Comparison of ENCODE assay signal across 9 mouse cellular contexts in the genomic region with DNA sequence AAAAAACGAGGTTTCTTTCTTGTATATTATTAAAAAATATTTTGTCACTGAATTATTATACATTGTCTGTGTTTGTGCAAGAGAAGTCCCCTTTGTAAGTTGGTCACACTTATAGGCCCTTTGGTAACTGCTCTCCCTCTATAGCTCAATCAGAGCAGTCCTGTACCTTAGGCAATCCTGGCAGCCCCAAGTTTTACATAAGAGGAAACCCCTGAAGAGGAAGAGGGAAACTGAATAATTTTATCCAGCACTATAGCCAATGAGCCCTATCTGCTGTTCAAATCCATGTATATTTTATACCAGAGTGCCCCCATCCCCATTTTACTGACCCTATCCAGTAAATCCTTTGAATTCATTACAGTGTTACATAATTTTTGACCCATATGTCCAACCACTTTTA. TPM values are rescaled to one million over a fixed set of nuclear protein-coding genes. Genes with fewer than 3 reads are reported as not detected.
A peak's percentile ranks its signal among the peaks of the same experiment; 100 is the strongest.
DNase-seq lines count a peak whose midpoint lies in the region; ATAC-seq and TF ChIP-seq lines count a peak whose summit lies in the region.
"Had no signal": no experiment of that assay in that cellular context is flagged by ENCODE, and none has a peak within 500 bp of the region (broad histone marks: within the 10 kb centered on the region; RNA-seq: fewer than 3 reads in every experiment).

No protein-coding gene starts in this region.

- no peak for TF ChIP-seq CTCF in heart, adult 2 months (IDR thresholded peaks at IDR 0.05)

- DNase-seq in heart, adult 2 months: no peak
- DNase-seq in heart, postnatal 14 days: no peak
- DNase-seq in lung, postnatal 10 days: no peak
- no peak for DNase-seq in retina, postnatal 1 day
- no peak for DNase-seq in left cerebral cortex, adult 18-20 months (ENCODE audit: low spot score in 2 of 2)
- DNase-seq: cerebellum, adult 2 months had no signal

- TF ChIP-seq POLR2A in heart, adult 2 months (IDR thresholded peaks at IDR 0.05; ENCODE audit: insufficient read depth, low read depth, low read length): no peak

- peaks cover 2% of the 10 kb centered on the region for H3K79me2 ChIP-seq in heart, adult 2 months (replicated peaks; ENCODE audit: control insufficient read depth, insufficient read depth, low read length)

- H3K36me3 ChIP-seq in heart, adult 2 months (ENCODE audit: control insufficient read depth, insufficient read depth, low read length): peaks cover 3% of the 10 kb centered on the region
- H3K36me3 ChIP-seq in lung, embryonic 15.5 days: no peaks in the 10 kb centered on the region
- no peaks in the 10 kb centered on the region for H3K36me3 ChIP-seq in hindbrain, embryonic 16.5 days (ENCODE audit: control insufficient read depth, insufficient read depth, low read length)
- H3K36me3 ChIP-seq in neural tube, embryonic 12.5 days: no peaks in the 10 kb centered on the region

- H3K4me1 ChIP-seq in heart, adult 2 months (ENCODE audit: control insufficient read depth, insufficient read depth, low read length): peaks cover 8% of the 10 kb centered on the region
- H3K4me1 ChIP-seq in lung, embryonic 15.5 days: peaks cover 21% of the 10 kb centered on the region
- peaks cover 9% of the 10 kb centered on the region for H3K4me1 ChIP-seq in hindbrain, embryonic 16.5 days (ENCODE audit: control insufficient read depth, insufficient read depth, low read depth, low read length)
- peaks cover 11% of the 10 kb centered on the region; the same call in 1 of the 2 replicates for H3K4me1 ChIP-seq in neural tube, embryonic 12.5 days

- H3K9me3 ChIP-seq in lung, embryonic 15.5 days: no peaks in the 10 kb centered on the region
- no peaks in the 10 kb centered on the region for H3K9me3 ChIP-seq in hindbrain, embryonic 16.5 days (ENCODE audit: control insufficient read depth, low read length)
- H3K9me3 ChIP-seq in neural tube, embryonic 12.5 days: no peaks in the 10 kb centered on the region

- TF ChIP-seq EP300 in heart, adult 2 months (IDR thresholded peaks at IDR 0.05; ENCODE audit: insufficient read depth, low read depth, low read length): no peak

- H3K27me3 ChIP-seq in heart, adult 2 months (ENCODE audit: control insufficient read depth, insufficient read depth, low read length): no peaks in the 10 kb centered on the region
- no peaks in the 10 kb centered on the region for H3K27me3 ChIP-seq in lung, embryonic 15.5 days
- H3K27me3 ChIP-seq in hindbrain, embryonic 16.5 days (replicated peaks; ENCODE audit: control insufficient read depth, insufficient read depth, low read length): no peaks in the 10 kb centered on the region
- H3K27me3 ChIP-seq in neural tube, embryonic 12.5 days (replicated peaks): no peaks in the 10 kb centered on the region

- H3K4me3 ChIP-seq in heart, adult 2 months: peak overlapping the region; percentile 66
- H3K4me3 ChIP-seq in lung, embryonic 15.5 days: peak overlapping the region; percentile 18; the same call in 1 of the 2 replicates
- H3K4me3 ChIP-seq in hindbrain, embryonic 16.5 days (ENCODE audit: low read length): peak overlapping the region; percentile 14
- H3K4me3 ChIP-seq in neural tube, embryonic 12.5 days: 0 out of 2 replicates have a peak overlapping the region, but pooled peaks have one; percentile 0

- ATAC-seq in lung, embryonic 15.5 days (ENCODE audit: borderline replicate concordance, extremely low read depth, low FRiP score, low TSS enrichment): no peak
- ATAC-seq in hindbrain, embryonic 16.5 days: no peak
- ATAC-seq in neural tube, embryonic 12.5 days (ENCODE audit: low FRiP score, low read depth): no peak

- peak overlapping the region; percentile 98 for H3K27ac ChIP-seq in heart, adult 2 months
- no peak overlapping the region for H3K27ac ChIP-seq in lung, embryonic 15.5 days
- 0 out of 2 replicates have a peak overlapping the region, but pooled peaks have one; percentile 20 for H3K27ac ChIP-seq in hindbrain, embryonic 16.5 days (ENCODE audit: low read depth, low read length)
- no peak overlapping the region for H3K27ac ChIP-seq in neural tube, embryonic 12.5 days

- intact Hi-C loops in heart, adult 2 months (cut with DNase I): loop anchor here (5.0 to 10.0 kb wide), 3 partner anchors 51 to 1654 kb away; no protein-coding TSS in a partner anchor
- intact Hi-C loops in heart, postnatal 14 days (cut with DNase I): loop anchor here (2.0 to 10.0 kb wide), 4 partner anchors 51 to 744 kb away; no protein-coding TSS in a partner anchor

- H3K4me2 ChIP-seq in lung, embryonic 15.5 days: peak overlapping the region; percentile 42
- peak overlapping the region; percentile 51 for H3K4me2 ChIP-seq in hindbrain, embryonic 16.5 days (ENCODE audit: low read length)
- H3K4me2 ChIP-seq in neural tube, embryonic 12.5 days (replicated peaks): peak overlapping the region; percentile 53

- no peak overlapping the region for H3K9ac ChIP-seq in heart, adult 2 months (ENCODE audit: low read depth, low read length)
- H3K9ac ChIP-seq in lung, embryonic 15.5 days: no peak overlapping the region
- no peak overlapping the region for H3K9ac ChIP-seq in hindbrain, embryonic 16.5 days (ENCODE audit: low read depth, low read length)
- no peak overlapping the region for H3K9ac ChIP-seq in neural tube, embryonic 12.5 days

- 42% methylated on average over 1 of the region's 1 CpGs for WGBS in heart, adult 2 months
- WGBS in lung, embryonic 15.5 days: 20% methylated on average over 1 of the region's 1 CpGs
- 10% methylated on average over 1 of the region's 1 CpGs for WGBS in hindbrain, embryonic 16.5 days
- 15% methylated on average over 1 of the region's 1 CpGs for WGBS in neural tube, embryonic 12.5 days

RNA-seq across cellular contexts. Expression of gene Qk, which starts 1.4 kb away (rescaled TPM):
- 100 to 1,000 TPM; 469 to 514 TPM for total RNA-seq in heart, adult 2 months (2021)
- polyA plus RNA-seq in heart, adult 2 months (2012; rRNA removed): 342 and 549 TPM in 2 replicates
- total RNA-seq in heart, postnatal 14 days (2021): 100 to 1,000 TPM; 417 to 428 TPM
- 28.5 and 33.3 TPM in 2 replicates for polyA plus RNA-seq in lung, embryonic 15.5 days (2015; fragmentation: Nextera tagmentation; extraction: Ambion mirVana)
- polyA plus RNA-seq in hindbrain, embryonic 16.5 days (2015; fragmentation: Nextera tagmentation; extraction: Ambion mirVana): 46.3 and 47.5 TPM in 2 replicates
- 45.8 TPM in 2 replicates for polyA plus RNA-seq in neural tube, embryonic 12.5 days (2016; fragmentation: Nextera tagmentation; extraction: Ambion mirVana)
- 100 to 1,000 TPM; 299 to 327 TPM for total RNA-seq in left cerebral cortex, adult 18-20 months (2021)

Comparison
In these comparisons a context has a peak if more than half of its experiments do, and no peak if none do; other contexts are left out.
1. H3K27ac ChIP-seq: peak in heart, adult 2 months (single experiment) and hindbrain, embryonic 16.5 days (single experiment); none in lung, embryonic 15.5 days (single experiment) and neural tube, embryonic 12.5 days (single experiment).
2. H3K4me3 ChIP-seq: peak in every context shown above with its lines; median percentile 66 in heart, adult 2 months; 18 in lung, embryonic 15.5 days; 14 in hindbrain, embryonic 16.5 days; 0 in neural tube, embryonic 12.5 days.
3. Peak in every context shown above with its lines, with median percentiles within 50 percentile points of each other: H3K4me2 ChIP-seq.